Mouse (Mus musculus): Measurements from ENCODE around the gene Aff3. TPM values are rescaled to one million over a fixed set of nuclear protein-coding genes. Genes with fewer than 3 reads are reported as not detected.
"Not testable (repeated sequence)": the region's sequence is repeated elsewhere in the genome, so short reads cannot be mapped to it uniquely, and the experiment has no call there.

The Aff3 gene
- total RNA-seq, 2 experiments from 2014 or later, result 1.3 to 3.2 TPM

DNA sequence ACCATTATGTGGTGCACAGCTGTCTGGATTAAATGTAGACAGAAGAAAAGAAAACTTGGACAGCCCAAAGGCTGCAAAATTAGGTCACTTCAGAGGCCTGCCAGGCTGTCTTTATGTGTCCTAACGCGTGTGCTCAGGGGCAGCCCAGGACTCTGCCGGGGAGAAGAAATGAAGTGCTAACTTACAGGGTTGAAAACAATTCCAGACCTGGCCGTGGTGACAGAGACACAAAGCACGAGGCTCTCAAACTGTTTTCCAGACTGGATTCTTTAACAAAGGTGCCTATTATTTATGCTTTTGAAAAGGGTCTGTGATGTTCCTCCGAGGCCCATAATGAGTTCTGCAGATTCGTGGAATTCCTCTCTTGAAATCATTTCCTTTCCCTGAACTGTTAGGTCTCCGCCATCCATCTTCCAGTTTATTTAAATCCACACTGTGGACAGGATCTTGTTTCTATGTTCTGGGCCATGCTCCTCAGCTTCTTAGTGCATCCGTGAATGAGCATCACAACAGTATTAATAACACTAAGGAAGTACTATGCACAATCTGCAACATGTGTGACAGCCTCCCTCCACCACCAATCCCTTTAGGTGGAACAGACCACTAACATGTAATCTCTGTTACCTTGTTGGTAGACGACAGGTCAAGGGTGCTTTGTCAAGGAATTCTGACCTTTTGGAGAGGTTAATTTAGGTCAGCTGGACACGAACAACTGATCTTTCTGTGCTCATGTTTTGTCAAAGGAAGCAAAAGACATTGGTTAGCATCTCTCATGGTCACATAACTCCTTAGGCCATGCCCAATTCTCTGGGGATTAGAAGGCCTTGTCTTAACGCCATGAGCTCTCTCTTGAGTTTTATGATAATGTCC is 228.0 kb downstream of the Aff3 start:
- peak; percentile 16 to 17 for DNase-seq

DNA sequence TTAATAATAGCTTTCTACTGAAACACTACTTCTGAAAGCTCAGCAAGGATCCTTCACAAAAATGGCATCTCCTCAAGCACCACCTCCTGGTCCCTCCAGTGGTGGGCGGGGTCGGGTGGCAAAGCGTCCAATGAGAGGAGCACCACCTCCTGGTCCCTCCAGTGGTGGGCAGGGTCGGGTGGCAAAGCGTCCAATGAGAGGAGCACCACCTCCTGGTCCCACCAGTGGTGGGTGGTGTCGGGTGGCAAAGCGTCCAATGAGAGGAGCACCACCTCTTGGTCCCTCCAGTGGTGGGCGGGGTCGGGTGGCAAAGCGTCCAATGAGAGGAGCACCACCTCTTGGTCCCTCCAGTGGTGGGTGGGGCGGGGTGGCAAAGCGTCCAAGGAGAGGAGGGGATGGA is 234.4 kb downstream of the Aff3 start:
- not testable (repeated sequence) for DNase-seq

DNA sequence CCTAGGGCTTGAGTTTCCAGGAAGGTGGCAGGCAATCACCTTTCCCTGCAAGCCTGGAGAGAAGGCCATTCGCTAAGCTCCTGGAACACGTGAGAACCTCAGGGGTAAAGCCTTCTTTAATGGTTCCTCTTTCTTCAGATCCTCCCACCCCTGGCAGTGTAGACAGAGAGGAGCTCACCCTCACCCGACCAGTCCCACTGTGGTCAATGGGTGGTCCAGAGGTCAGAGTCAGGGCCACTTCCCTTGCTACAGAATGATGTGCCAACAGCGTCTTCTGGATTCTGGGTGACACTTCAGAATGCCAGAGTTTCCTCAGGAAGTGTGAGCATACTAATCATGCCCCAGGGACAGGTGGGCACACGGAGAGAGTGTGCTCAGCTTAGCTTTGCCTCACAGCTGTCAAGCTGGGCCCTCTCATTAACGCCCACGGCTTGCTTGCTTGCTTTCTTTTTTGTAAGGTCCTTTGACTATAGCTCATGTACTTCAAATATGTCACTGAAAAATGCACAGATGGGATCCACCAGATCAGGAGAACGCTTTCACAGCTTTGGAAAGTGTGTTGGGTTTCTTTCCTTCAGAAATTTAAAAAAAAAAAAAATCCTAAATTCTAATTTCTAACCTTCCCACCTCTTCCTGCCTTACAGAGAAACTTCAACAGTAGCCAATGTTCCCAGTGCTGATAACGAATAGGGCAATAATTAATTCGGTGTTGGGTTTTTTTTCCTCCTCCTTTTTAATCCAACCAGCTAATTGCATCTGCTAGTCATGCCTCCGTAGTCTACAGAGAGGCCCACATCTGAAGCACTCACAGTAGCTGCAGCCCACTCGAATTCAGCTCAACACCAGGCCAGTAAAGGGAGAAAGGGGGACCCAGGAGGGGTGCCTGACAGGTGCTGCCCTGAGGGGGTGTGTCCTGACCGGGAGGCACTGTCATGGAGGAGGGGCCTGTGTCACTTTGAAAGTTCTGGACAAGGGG is 235.8 kb downstream of the Aff3 start:
- no peak for DNase-seq

DNA sequence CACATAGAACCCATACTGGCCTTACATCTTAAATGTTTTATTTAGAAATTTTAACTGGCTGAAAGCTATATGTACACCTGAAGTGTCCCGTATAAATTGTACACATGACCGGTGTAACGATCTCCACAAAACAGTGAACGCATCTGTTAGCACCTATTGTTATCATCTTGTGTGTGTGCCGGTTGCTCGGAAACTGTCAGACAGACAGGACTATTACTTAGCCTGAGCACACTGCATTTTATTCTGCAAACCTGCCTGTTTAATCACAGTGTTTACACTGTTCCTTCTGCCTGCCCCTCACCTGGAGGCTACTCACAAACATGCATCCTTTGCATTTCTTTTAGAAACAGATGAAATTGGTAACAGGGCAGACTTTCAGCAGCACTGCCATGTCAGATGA is 241.8 kb downstream of the Aff3 start:
- DNase-seq, result no peak

DNA sequence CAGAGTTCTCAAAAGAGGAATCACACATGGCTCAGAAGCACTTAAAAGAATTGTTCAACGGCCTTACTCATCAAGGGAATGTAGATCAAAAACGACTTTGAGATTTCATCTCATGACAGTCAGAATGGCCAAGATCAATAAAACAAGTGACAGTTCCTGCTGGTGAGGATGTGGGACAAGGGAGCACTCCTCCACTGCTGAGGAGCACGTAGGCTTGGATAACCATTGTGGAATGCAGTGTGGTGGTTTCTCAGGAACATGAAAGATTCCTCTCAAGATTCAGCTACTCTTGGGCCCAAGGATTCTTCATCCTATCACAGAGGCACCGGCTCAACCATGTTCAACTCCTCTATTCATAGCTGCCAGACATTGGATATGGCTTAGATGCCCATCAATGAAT is 245.4 kb downstream of the Aff3 start:
- no peak for DNase-seq

DNA sequence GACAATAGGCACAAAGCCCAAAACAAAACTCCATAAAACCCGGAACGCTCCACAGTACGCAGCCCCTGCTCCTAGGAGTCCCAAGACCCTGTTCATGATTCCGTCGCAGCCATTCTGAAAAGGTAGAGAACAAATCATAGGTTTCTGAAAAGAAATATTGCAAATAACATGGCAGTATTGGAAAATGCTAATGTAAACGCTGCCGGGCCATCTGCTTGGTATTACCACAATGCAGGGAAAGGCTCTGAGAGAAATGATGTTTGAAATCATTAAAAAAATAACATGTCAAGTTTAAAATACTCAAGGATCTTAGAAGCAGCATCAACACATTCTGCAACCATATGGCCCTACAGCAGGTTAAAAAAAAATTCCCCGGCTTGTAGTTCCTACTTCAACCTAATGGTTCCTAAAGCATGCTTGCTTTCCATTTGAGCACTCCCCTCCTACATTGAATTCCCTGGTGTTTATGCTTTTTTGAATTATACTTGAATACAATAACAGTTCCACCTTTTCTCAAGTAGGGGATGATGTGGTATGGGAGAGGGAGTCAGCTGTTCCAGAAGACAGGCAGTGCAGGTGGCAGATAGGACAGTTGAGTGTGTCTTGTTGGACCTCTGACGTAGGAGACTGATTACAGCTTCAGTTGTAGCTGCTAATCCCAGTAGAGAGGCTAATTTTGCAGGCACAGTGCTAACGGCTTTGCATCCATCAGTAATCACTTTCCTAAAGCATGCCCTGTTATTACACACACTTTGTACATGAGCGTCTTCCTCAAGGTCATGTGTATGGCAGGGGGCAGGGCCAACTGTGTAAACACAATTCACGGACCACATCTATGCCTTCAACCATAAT is 246.3 kb downstream of the Aff3 start:
- DNase-seq, result no peak

DNA sequence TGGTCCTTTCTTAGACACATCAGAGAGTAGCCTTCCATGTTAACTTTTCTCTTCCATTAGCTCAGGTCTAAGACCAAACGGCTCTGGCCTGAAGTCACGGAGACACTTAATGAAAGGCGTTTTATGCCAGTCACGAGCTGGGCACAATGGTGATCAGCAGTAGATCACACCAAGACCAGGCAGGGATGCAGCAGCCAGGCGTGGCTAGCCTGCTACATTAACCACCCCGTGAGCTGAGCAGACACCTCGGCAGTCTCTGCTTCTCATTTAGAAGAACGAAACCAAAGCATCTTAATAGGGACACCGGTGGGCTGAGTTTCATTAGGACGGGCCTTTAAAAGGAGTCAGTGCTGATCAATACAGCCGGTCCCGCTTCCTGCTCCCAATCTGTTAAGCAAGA is 247.6 kb downstream of the Aff3 start:
- DNase-seq, result no peak

DNA sequence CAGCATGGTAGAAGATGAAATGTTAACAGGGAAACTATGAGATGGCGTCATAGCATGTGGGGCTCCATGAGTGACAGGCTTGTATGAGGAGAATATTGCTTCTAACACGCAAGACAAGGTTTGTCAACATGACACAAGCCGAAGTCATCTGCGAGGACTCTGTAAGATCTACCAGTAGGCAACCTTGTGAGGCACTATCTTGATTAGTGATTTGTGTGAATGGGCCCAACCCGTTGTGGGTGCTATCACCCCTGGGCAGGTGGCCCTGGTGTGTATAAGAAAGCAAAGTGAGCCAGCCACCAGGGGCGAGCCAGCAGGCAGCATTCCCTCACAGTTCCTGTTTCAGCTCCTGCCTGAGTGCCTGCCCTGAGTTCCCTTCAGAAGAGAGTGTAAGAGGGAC is 249.2 kb downstream of the Aff3 start:
- DNase-seq, result no peak

DNA sequence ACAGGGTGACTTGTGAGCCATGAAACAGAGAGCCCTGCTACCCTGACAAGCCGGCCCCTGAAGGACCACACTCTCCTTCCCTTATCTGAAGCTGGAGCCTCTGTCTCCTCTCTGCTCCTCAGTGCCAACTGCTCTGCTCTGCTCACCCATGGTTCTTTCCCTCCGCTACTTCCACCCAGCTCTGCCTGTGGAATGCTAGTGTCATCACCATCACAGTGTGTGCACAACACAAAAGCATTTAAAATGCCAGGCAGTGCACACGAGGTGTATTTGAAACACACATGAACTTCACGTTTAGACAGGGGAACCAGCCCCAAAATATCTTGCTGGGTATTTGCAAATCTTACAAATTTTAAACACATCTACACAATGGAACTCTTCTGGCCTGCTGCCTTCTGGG is 253.6 kb downstream of the Aff3 start:
- no peak for DNase-seq

DNA sequence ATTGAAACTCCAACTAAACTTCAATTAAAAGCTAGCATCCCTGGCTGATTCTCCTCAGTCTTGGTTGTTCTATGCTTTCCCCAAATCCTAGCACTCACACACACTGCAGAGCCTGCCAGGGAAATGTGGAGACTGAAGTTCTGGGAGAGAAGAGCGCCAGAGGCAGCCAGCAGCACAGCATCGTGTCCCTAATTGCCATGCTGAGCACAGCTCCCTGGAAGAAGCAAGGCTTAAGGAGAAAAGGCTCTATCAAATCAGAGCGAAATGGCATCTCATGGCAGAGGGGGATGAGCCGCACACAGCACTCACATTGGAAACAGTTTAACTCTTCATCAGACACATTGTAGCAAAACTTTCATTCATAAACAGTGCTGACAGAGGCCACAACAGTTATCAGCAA is 254.3 kb downstream of the Aff3 start:
- no peak for DNase-seq

DNA sequence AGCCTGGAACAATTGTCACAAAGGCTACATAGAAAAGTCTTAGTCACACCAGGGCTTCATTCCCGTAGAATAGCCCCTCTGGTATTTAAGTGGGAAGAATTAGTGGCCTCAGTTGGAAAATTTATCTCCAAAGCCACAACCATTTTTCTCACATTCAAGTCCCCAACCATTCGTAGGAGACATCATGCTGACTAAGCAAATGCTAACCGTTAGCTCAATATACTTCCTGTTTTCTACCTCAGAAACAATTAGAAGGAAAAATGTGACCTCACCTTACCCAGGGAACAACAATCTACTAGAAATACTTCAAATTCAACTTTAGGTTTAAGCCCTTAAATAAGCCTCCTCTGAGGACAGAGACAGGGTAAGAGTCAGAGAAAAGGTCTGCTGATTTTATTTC is 256.5 kb downstream of the Aff3 start:
- DNase-seq, result no peak

DNA sequence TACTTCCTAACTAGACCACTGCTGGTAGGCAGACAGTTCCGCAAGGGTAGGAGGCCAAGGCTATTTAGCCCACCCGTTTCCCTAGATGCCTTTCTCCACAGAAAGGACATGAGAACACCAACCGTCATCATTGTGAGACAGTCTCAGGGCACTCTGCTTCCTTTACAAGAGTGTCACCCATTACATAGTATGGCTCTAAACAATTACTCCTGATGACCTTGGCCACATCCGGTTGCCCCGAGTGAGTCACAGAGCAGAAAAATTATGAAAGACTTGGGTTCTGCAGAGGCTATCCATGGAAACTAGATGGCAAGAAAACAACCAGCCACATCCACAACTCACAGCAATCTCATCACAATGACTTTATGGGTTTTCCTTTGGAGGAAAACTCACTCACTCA is 261.0 kb downstream of the Aff3 start:
- DNase-seq, result no peak

DNA sequence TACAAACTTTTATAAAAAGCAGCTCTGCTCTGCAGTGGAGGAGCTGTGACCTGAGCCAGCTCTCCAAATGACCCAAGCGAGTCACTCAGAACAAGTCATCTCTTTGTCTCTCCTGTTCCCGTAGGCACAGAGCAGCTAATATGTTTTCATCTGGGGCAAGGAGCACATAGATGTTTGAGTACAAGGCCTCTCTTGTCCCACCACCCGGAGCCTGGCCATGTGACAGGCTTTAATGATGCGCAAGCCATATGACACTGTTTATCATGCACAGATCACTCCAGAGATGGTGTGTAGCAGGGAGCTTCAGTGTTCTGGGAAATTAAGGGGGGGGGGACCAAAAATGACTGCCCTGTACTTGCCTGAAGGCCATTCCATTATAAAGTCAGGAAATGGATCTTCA is 262.9 kb downstream of the Aff3 start:
- DNase-seq, result no peak

DNA sequence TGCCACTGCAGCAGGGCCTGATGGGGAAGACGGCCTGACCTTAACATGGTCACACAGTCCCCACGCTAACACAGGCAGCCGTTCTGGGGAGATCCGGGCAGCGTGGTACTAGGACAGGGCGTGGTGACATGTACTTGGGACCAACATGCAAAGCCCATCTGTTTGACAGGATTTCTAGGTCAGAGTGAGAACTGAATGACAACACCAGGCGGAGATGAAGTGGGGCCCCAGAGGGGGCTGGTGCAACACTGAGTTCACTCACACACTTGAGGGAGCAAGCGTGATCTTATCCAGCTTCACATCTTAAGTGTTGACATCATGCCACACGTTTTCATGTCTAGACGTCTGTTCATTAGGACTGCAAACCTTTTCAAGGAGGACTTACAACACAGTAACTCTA is 265.5 kb downstream of the Aff3 start:
- DNase-seq, result no peak

DNA sequence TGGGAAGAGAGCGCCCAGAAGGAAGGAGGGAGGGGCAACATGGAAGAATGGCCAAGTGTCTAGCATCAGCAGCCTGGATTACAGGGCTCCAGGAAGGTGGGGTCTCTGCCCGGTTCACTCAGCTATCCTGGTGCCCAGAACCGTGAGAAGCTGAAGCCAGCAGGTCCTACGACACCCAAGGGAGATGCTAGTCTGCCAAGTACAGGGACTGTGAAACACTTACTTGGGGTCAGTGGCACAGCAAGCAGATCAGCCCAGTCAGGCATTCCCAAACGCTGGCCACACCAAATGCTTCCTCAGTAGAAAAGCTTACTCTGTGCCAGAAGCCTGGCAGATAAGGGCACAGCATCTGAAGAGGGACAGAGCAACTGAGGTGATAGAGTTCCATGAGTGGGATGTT is 266.2 kb downstream of the Aff3 start:
- no peak for DNase-seq

DNA sequence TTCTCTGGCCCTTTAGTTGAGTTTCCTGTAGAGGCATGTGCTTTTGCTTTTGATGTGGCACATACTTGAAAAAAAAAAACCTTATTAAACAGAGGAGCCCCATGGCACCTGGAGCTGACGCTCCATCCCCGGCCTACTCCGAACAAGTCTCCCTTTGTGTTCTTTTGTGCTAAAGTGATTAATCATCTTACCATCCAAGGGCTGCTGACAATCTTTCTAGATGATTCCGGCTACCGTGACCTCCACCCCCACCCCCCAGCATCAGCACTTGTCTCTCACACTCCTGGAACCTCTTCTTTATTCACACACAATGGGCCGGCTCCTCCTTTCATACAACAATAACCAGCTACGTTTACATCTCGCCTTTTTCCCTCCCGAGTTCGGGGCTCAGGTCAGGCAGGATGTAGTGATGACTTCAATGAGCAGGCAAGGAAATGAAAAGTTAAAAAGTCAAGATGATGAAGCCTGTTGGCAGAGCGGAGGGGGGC is 269.5 kb downstream of the Aff3 start:
- DNase-seq, result no peak

DNA sequence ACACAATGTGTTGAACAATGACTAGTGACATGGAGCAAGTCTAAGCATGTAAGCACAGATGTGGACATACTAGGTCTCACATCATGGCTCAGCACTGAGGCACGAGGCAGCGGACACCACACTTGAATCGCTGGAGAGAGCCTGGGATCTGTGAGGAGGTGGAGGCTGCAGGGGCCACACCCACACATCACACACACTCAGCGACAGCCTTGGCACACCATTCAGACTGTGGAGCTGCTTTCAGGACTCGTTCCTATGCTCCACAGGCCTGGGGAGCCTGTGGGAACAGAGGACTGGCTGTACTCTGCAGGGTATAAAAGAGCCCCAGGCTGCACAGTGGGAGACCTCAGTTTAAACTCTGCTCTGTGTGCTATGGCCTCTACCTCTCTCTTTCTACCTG is 270.3 kb downstream of the Aff3 start:
- DNase-seq, result no peak

DNA sequence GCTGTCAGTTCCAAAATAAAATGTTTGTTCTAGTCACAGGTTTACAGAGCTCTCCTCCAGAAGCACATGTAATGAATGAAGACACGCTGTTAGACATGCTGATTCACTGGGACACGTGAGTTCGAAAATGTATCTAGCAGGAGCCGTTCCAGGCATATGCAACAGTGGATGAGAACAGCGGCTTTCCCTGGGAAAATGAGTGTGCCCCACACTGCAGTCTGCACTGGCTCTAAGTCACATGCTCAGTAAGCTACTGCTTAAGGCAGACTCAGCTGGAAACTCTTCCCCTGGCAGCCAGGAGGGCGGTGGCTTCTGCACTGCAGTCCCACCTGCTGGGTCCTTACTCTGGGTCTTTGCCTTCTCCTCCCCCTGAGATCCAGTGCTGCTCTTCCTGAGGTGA is 271.2 kb downstream of the Aff3 start:
- DNase-seq, result no peak

DNA sequence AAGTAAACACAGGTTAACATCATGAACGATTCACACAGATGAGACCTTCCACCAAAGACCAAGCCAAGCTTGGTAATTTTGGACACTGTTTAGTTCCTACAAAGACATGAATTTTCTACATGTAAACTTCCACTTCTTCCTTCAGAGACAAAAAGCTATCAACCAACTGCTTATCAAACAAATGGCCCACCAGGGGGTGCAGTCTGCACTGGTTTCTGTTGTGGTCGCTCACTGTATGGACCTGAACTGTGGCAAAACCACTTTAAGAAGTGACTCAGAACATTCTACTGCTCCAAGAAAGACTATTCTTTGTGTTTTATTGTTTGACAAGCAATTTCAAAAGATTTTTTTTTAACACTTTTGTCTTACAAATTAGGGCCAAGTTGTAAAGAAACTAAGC is 271.8 kb downstream of the Aff3 start:
- DNase-seq, result peak; percentile 51 to 83

DNA sequence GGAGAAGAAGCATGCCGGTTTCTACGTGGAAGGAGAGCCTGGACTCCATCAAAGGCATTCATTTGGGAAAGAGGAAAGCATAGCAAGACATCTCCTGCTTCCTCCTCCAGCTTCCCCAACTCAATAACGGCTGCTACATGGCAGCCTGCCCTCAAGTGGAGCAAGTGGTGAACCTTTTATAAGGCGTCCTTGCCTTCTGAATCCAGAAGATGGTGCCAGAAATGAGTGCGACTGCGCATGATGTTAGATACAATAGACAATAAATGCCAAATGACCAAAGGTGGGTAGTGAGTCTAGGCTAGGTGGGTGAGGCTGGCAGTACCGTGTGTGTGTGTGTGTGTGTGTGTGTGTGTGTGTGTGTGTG is 273.9 kb downstream of the Aff3 start:
- no peak for DNase-seq

DNA sequence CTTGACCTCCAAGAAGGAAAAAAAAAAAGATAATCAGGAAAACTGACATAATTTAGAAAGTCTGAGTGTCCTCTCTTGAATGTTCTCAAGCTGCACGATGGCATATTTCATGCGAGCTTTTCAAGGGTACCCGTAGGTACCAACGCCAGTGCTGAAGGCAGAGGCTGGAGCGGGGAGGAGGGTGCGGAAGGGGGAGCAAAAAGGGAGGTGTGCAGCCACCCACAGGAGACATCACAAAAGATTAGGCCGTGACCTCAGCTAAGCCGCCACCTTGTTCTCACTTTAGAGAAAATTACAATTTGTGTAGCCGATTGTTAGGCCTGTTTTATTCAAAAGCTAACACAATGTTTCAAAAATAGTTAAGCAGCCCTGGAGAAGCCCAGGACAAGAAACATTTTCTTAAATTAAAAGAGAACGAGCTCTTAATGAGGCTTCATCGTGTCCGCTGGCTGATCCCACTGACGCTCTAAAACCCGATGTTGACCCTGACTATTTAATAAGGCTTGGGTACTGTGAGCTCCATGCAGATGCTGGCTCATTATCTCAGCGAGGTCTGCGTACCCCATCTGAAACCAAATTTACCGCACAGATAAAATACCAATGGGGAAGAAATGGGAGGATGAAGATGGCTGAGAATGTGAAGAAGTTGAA is 274.4 kb downstream of the Aff3 start:
- no peak for DNase-seq

DNA sequence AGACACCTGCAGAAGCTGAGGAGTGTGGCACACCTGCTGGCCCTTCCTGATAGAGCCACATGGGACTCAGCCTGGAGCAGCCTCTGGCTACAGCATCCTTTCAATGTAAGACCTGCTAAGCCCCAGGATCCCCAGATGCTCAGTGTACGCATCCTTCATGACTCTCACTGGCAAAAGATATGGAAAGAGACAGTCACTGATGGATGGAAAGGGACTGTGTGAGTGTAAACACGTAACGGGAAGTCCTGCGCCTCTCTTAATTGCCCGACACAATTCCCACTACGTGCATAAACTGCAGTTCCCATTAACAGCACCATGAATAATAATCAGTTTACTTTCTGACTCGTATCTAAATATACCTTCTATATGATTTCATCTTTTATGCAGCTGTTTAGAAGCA is 275.2 kb downstream of the Aff3 start:
- DNase-seq, result no peak

Measured in heart, adult 18-20 months (tissue).